Mouse (Mus musculus) embryonic facial prominence, embryonic 14.5 days (tissue): ENCODE data around the gene Abca7. TPM values are rescaled to one million over a fixed set of nuclear protein-coding genes. Genes with fewer than 3 reads are reported as not detected.

Experiments
- ATAC-seq: fragments of 200-750 bp; cut with Nextera tagmentation; 2 replicates; pipeline ENCODE4 v1.8.0; 2017; ENCODE audit warnings: low read depth, moderate number of reproducible peaks, moderate TSS enrichment
- DNase-seq: peaks from one replicate; pipeline ENCODE4 v3.0.0-alpha.2; 2015; ENCODE audit warnings: low spot score
- H3K27ac ChIP-seq: fragments of 300-500 bp; sonication (generic); replicated peaks from 2 replicates; pipeline ENCODE4 v1.5.1; 2014; ENCODE audit warnings: low read depth, mild to moderate bottlenecking, low read length, moderate library complexity
- H3K27me3 ChIP-seq: fragments of 300-500 bp; sonication (generic); replicated peaks from 2 replicates; pipeline ENCODE4 v1.6.1; 2014; ENCODE audit warnings: low read length; ENCODE audit not compliant: control insufficient read depth, insufficient read depth
- H3K36me3 ChIP-seq: fragments of 300-500 bp; sonication (generic); 2 replicates; pipeline ENCODE4 v1.6.1; 2014; ENCODE audit warnings: low read length, mixed read lengths; ENCODE audit not compliant: control insufficient read depth, insufficient read depth
- H3K4me1 ChIP-seq: fragments of 300-500 bp; sonication (generic); 2 replicates; pipeline ENCODE4 v1.6.1; 2014; ENCODE audit warnings: antibody characterized with exemption, low read length; ENCODE audit not compliant: control insufficient read depth, insufficient read depth
- H3K4me2 ChIP-seq: fragments of 300-500 bp; sonication (generic); 2 replicates; pipeline ENCODE4 v1.6.1; 2014; ENCODE audit warnings: low read depth, mild to moderate bottlenecking, low read length, moderate library complexity, mixed read lengths
- H3K4me3 ChIP-seq: fragments of 300-500 bp; sonication (generic); 2 replicates; pipeline ENCODE4 v1.5.1; 2014; ENCODE audit warnings: low read depth, mild to moderate bottlenecking, low read length
- H3K9ac ChIP-seq: fragments of 300-500 bp; sonication (generic); 2 replicates; pipeline ENCODE4 v1.6.1; 2014; ENCODE audit warnings: low read depth, mild to moderate bottlenecking, low read length, moderate library complexity, mixed read lengths
- H3K9me3 ChIP-seq: fragments of 300-500 bp; sonication (generic); 2 replicates; pipeline ENCODE4 v1.6.1; 2016; ENCODE audit warnings: low read length; ENCODE audit not compliant: control insufficient read depth
- WGBS: fragments of 180-500 bp; shearing (Covaris S2); extraction: QIAGEN DNeasy Blood & Tissue Kit; methylation state at CpG from one replicate; pipeline ENCODE4 v1.1.7; 2014; 5-methylcytosine and 5-hydroxymethylcytosine counted together
- polyA plus RNA-seq: library from polyadenylated mRNA; unstranded; fragments of >200 nt; fragmentation: Nextera tagmentation; extraction: Ambion mirVana; gene quantifications from 2 replicates; pipeline ENCODE4 v1.2.1, GENCODE M21; 2014

Abca7 gene
- 2.5 and 2.8 TPM in 2 replicates for polyA plus RNA-seq

DNA sequence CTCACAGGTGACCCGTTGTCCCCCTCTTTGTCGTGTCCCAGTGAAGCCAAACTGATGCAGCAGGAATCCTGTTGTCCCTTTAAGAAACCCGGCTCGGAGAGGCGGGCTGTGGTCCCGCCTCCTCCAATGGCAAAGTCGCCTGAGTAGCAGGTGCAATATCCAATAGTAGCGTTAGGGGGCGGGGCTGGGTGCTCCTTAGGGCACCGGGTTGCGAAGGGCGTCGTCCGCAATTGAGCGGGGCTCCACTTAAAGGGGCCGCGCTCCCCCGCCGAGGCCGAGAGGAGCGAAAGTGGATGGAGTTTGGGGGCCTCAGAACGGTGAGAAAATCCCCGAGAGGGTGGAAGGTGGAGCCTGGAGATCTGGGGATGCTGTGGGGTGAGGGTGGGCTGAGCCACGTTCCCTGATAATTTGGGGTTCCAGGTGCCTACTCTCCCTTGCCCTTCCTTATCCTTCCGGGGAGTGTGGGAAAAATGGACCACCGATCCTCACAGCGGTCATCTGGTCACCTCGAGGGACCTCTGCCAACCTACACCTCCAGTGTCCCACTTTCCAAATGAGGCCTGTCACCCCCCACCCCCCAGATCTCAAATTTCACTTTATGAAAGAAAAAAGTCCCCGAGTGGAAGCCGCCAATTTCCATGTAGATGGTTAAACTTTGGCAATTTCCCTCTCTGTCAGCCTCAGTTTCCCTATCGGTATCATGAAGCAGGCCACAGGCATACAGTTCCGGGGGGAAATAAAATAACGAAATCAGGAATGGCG lies at the start of gene Abca7:
TSS of gene Abca7 (plus strand) at position 223 of the 762 bp plus-strand sequence.
- Histone ChIP-seq H3K4me3 (peak within 1 kb of the TSS; percentile 51), H3K9ac (peak within 1 kb of the TSS; percentile 63), H3K36me3 (peaks cover 41% of the 10 kb centered on the region), H3K27ac (peak within 1 kb of the TSS; percentile 44), H3K4me1 (0 out of 2 replicates have a peak, but pooled peaks cover 6% of the 10 kb centered on the region), H3K4me2 (peak within 1 kb of the TSS; percentile 92), H3K9me3 (0 out of 2 replicates have a peak, but pooled peaks cover 3% of the 10 kb centered on the region), H3K27me3 (no peaks in the 10 kb centered on the region)
- ATAC-seq: peak; percentile 90
- DNase-seq: peak; percentile 97
- WGBS: under 1% methylated on average over 24 of the region's 34 CpGs

DNA sequence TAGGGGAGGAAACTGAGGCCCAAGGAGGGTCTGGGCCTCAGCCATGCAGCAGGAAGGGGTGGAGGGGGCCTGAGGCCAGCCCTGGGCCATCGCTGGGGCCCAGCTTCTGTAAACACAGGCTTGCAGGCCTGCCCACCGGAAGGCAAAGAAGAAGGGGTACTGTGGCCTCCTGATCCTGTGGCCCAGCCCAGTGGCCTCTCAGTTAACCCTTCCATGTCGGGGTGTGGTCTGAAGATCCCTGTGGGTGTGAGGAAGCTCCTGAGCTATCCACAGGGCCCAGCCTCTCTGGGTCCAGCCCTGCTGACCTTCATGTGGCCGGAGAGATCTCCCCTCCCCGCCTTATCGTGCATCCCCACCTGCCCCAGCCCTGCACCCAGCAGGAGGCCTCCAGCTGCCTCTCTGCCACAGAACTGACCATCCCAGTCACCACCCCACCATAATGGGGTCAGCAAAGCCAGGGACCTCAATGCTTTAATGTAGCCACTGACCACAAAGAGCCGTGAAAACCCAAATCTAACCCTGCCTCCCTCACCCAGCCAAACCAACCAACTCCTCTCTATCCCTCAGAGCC lies 49.5 kb upstream of the Abca7 start:
- Histone ChIP-seq H3K9me3 (no peaks in the 10 kb centered on the region), H3K27me3 (no peaks in the 10 kb centered on the region), H3K4me1 (peaks cover 14% of the 10 kb centered on the region), H3K4me2 (peak overlapping the region; percentile 14; the same call in 1 of the 2 replicates), H3K4me3 (no peak overlapping the region), H3K9ac (no peak overlapping the region), H3K36me3 (peaks cover 43% of the 10 kb centered on the region), H3K27ac (peak overlapping the region; percentile 52; the same call in 1 of the 2 replicates)
- WGBS: 34% methylated on average over 4 of the region's 7 CpGs
- ATAC-seq (no peak), DNase-seq (peak; percentile 60)

DNA sequence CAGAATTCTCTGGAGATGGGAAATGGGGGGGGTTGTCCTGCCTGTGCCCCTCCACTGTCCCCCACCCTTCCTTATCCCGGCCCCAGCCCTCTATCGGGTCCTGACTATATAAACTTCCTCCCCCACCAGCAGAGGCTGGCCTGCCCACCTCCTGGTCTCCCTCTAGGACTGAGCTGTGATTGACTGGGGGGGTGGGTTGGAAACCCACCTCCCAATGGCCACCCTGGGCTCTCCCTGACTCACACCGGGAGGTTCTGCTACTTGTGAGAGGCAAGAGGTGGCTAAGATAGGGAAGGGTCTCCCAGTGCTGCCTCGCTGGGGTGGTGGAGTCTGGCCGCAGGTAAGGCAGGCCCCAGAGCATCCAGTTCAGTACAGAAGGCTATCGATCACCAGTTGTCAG lies 48.8 kb upstream of the Abca7 start:
- no peak for ATAC-seq
- H3K27me3 ChIP-seq: no peaks in the 10 kb centered on the region
- H3K4me1 ChIP-seq: peaks cover 14% of the 10 kb centered on the region

DNA sequence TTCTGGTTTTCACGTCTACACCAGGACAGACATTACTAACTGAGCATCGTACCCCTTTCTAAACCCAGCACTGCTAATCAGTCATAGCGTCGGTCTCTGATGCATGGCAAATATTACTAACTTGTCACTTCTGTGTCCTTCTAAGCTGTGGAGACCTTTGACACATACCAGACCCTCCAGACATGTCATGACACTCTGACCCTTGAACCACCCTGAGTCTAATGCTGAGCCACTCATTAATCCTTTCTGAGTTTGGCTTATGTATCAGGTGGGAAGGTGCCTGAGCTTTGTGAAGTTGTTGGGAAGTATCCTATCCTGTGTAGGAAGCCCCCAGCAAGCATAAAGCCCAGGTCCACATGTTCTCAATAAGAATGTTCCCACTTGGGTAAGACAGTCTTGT lies 46.4 kb upstream of the Abca7 start:
- Histone ChIP-seq H3K9ac (no peak overlapping the region), H3K27ac (no peak overlapping the region), H3K4me1 (peaks cover 12% of the 10 kb centered on the region), H3K36me3 (peaks cover 49% of the 10 kb centered on the region), H3K4me3 (no peak overlapping the region), H3K9me3 (no peaks in the 10 kb centered on the region), H3K4me2 (no peak overlapping the region), H3K27me3 (no peaks in the 10 kb centered on the region)
- ATAC-seq (no peak), DNase-seq (no peak)
- 86% methylated on average over 4 of the region's 4 CpGs for WGBS

More for the DNA sequence above, 48.8 kb upstream of the Abca7 start:
- Histone ChIP-seq H3K4me2 (no peak overlapping the region), H3K9ac (no peak overlapping the region), H3K36me3 (peaks cover 43% of the 10 kb centered on the region), H3K4me3 (no peak overlapping the region), H3K9me3 (no peaks in the 10 kb centered on the region), H3K27ac (no peak overlapping the region)
- no peak for DNase-seq
- 76% methylated on average over 6 of the region's 6 CpGs for WGBS

DNA sequence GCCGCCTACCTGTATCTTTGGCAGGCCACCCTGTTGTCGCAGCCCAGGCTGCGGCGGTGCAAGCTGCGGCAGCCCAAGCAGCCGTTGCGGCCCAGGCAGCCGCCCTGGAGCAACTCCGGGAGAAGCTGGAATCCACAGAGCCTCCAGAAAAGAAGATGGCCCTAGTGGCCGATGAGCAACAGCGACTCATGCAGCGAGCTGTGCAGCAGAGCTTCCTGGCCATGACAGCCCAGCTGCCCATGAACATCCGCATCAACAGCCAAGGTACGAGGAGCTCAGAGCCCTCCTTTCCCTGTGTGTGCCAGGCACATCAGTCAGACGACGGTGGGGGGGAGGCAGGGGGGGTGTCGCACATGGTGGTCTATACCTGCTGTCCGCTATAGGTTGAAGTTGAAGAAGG lies 45.6 kb upstream of the Abca7 start:
- H3K4me2 ChIP-seq: no peak overlapping the region
- no peak for ATAC-seq
- WGBS: 84% methylated on average over 18 of the region's 18 CpGs
- peaks cover 5% of the 10 kb centered on the region; the same call in 1 of the 2 replicates for H3K4me1 ChIP-seq
- no peaks in the 10 kb centered on the region for H3K27me3 ChIP-seq
- H3K4me3 ChIP-seq: no peak overlapping the region
- H3K9ac ChIP-seq: no peak overlapping the region
- peaks cover 49% of the 10 kb centered on the region for H3K36me3 ChIP-seq
- no peak for DNase-seq
- H3K9me3 ChIP-seq: no peaks in the 10 kb centered on the region
- H3K27ac ChIP-seq: no peak overlapping the region

DNA sequence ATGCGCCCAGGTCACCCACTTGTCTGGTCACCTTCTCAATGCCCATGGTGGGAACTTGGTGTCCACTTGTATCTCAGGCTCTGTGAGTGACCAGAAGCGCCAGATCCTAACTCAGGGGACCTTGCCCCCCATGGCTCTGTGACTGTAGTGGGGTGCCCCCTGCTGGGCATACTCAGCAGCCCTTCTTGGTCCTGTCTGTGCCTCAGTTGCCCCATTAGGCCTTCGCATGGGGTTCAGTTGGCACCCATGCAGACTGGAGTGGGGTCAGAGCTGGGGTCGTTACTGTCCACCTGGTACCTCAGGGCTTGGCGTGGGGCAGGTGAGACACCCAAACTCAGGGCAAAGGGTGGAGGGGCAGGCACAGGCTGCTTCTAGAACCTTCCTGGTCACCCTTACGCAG lies 42.3 kb upstream of the Abca7 start:
- Histone ChIP-seq H3K9ac (no peak overlapping the region), H3K36me3 (peaks cover 37% of the 10 kb centered on the region), H3K9me3 (no peaks in the 10 kb centered on the region), H3K4me3 (no peak overlapping the region), H3K27ac (no peak overlapping the region), H3K4me1 (no peaks in the 10 kb centered on the region), H3K4me2 (no peak overlapping the region), H3K27me3 (no peaks in the 10 kb centered on the region)
- DNase-seq (no peak), ATAC-seq (no peak)
- 91% methylated on average over 6 of the region's 6 CpGs for WGBS

DNA sequence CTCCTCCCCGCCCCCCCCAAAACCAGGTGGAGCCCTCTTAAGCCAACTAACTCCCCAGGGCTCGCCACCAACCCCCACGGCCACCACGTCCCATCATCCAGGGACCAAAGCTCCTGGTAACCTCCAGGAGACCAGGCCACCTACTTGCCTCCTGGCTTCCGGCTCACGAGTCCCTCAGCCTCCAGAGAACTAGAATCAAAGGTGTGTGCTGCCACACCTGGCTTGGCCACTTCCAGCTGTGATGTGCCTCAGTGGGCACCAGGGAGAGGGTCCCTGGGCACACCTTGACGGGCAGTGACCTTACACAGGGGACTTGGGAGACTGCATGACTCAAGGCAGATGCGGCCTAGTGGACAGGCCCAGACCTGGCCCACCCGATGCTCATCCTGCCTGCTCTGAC lies 40.6 kb upstream of the Abca7 start:
- DNase-seq (no peak), ATAC-seq (no peak)
- H3K4me1 ChIP-seq: peaks cover 1% of the 10 kb centered on the region; the same call in 1 of the 2 replicates
- peak overlapping the region; percentile 30; the same call in 1 of the 2 replicates for H3K9ac ChIP-seq
- H3K27ac ChIP-seq: no peak overlapping the region
- H3K4me3 ChIP-seq: no peak overlapping the region
- peaks cover 19% of the 10 kb centered on the region for H3K36me3 ChIP-seq
- no peak overlapping the region for H3K4me2 ChIP-seq
- WGBS: 77% methylated on average over 9 of the region's 9 CpGs
- H3K9me3 ChIP-seq: no peaks in the 10 kb centered on the region
- H3K27me3 ChIP-seq: no peaks in the 10 kb centered on the region

DNA sequence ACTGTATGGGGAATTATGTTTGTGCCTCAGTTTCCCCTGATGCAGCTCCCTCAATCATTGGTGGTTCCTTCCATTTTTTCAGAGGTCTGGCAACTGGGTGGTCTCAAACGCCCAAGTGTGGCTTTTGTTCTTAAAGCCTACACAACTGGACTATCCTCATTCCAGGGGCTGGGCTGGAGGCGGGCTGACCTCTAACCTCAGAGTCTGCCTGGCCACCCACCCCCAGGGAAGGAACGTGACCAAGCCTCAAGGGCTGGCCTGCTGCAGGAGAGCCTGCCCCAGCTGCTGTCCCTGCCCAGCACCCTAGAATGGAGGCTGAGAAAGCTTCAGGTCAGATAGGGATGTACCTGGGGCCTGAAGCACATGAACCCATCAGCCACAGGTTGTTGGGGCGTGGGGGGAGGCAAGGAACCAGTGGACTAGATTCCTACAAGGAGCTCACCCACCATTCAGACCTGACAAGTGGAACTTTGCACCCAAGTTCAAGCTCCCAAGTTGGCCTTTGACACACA lies 39.6 kb upstream of the Abca7 start:
- H3K9me3 ChIP-seq: no peaks in the 10 kb centered on the region
- H3K4me2 ChIP-seq: no peak overlapping the region
- WGBS: 12% methylated on average over 4 of the region's 4 CpGs
- H3K4me1 ChIP-seq: peaks cover 6% of the 10 kb centered on the region
- ATAC-seq (no peak), DNase-seq (no peak)
- peaks cover 9% of the 10 kb centered on the region for H3K36me3 ChIP-seq
- no peak overlapping the region for H3K27ac ChIP-seq
- H3K4me3 ChIP-seq: no peak overlapping the region
- H3K9ac ChIP-seq: no peak overlapping the region
- no peaks in the 10 kb centered on the region for H3K27me3 ChIP-seq
